ENCODE assay signal across 8 mouse cellular contexts in genomic region chr1:56969364-56970360, GRCm38 (mm10). TPM values are rescaled to one million over a fixed set of nuclear protein-coding genes. Genes with fewer than 3 reads are reported as not detected.
DNase-seq lines count a peak whose midpoint lies in the region; ATAC-seq and TF ChIP-seq lines count a peak whose summit lies in the region.

No protein-coding gene starts in this region.

- 0 out of 2 replicates have a peak overlapping the region, but pooled peaks have one; percentile 17 for H3K9ac ChIP-seq in liver, adult 2 months (ENCODE audit: low read depth, low read length)
- no peak overlapping the region for H3K9ac ChIP-seq in hindbrain, embryonic 15.5 days
- H3K9ac ChIP-seq in liver, embryonic 11.5 days (ENCODE audit: low read depth, low read length), result no peak overlapping the region

- no peak for TF ChIP-seq CTCF in liver, adult 2 months (IDR thresholded peaks at IDR 0.05; ENCODE audit: low read depth, low read length)

- H3K4me1 ChIP-seq in liver, adult 2 months (ENCODE audit: control insufficient read depth, insufficient read depth, low read length), result peaks cover 6% of the 10 kb centered on the region
- peaks cover 44% of the 10 kb centered on the region for H3K4me1 ChIP-seq in hindbrain, embryonic 15.5 days (replicated peaks)
- 0 out of 2 replicates have a peak, but pooled peaks cover 4% of the 10 kb centered on the region for H3K4me1 ChIP-seq in liver, embryonic 11.5 days (replicated peaks; ENCODE audit: control insufficient read depth, insufficient read depth, low read length)

- 3% methylated on average over 47 of the region's 47 CpGs for whole genome bisulfite sequencing in liver, adult 2 months
- 2% methylated on average over 47 of the region's 47 CpGs for WGBS in hindbrain, embryonic 15.5 days
- 2% methylated on average over 47 of the region's 47 CpGs for WGBS in liver, embryonic 11.5 days

- TF ChIP-seq POLR2A in liver, adult 2 months (IDR thresholded peaks at IDR 0.05; ENCODE audit: extremely low read depth, insufficient read depth, low read length), result no peak

- no peak overlapping the region for H3K27ac ChIP-seq in liver, adult 2 months (replicated peaks; ENCODE audit: insufficient read depth, low read depth, low read length)
- H3K27ac ChIP-seq in hindbrain, embryonic 15.5 days (replicated peaks), result no peak overlapping the region
- H3K27ac ChIP-seq in liver, embryonic 11.5 days (ENCODE audit: low read depth, low read length), result no peak overlapping the region

- H3K36me3 ChIP-seq in liver, adult 2 months (ENCODE audit: control insufficient read depth, insufficient read depth, low read length), result no peaks in the 10 kb centered on the region
- no peaks in the 10 kb centered on the region for H3K36me3 ChIP-seq in hindbrain, embryonic 15.5 days
- H3K36me3 ChIP-seq in liver, embryonic 11.5 days (ENCODE audit: control insufficient read depth, insufficient read depth, low read length), result no peaks in the 10 kb centered on the region
- H3K36me3 ChIP-seq in splenic B cell, adult 2 months (ENCODE audit: control insufficient read depth, insufficient read depth, low read length, poor library complexity, severe bottlenecking), result no peaks in the 10 kb centered on the region

- DNase-seq in liver, adult 2 months (ENCODE audit: extremely low read depth, low read depth, low spot score), result peak; percentile 80
- DNase-seq in liver, result no peak
- DNase-seq in embryo, embryonic 9.5 days (ENCODE audit: extremely low spot score), result peak; percentile 53
- no peak for DNase-seq in liver, embryonic 11.5 days (ENCODE audit: low spot score)
- DNase-seq in splenic B cell, adult 2 months (ENCODE audit: low read depth, low spot score), result peak; percentile 67
- DNase-seq in layer of hippocampus, postnatal 10 days (ENCODE audit: low spot score in 2 of 2), result no peak
- DNase-seq in thymus, postnatal 0 days (ENCODE audit: low spot score), result no peak

- no peak for ATAC-seq in hindbrain, embryonic 15.5 days (ENCODE audit: low FRiP score, low read depth)
- ATAC-seq in liver, embryonic 11.5 days (replicated peaks; ENCODE audit: low FRiP score), result no peak

- H3K4me3 ChIP-seq in liver, adult 2 months (ENCODE audit: insufficient read depth, low read depth, low read length), result peak overlapping the region; percentile 54; the same call in 1 of the 2 replicates
- peak overlapping the region; percentile 74 for H3K4me3 ChIP-seq in hindbrain, embryonic 15.5 days
- peak overlapping the region; percentile 28; the same call in 1 of the 2 replicates for H3K4me3 ChIP-seq in liver, embryonic 11.5 days (ENCODE audit: low read depth, low read length)

- H3K9me3 ChIP-seq in hindbrain, embryonic 15.5 days, result no peaks in the 10 kb centered on the region
- no peaks in the 10 kb centered on the region for H3K9me3 ChIP-seq in liver, embryonic 11.5 days (ENCODE audit: control insufficient read depth, low read length)

- H3K4me2 ChIP-seq in hindbrain, embryonic 15.5 days, result peak overlapping the region; percentile 100
- peak overlapping the region; percentile 61 for H3K4me2 ChIP-seq in liver, embryonic 11.5 days

- no peaks in the 10 kb centered on the region for H3K79me2 ChIP-seq in liver, adult 2 months (ENCODE audit: control insufficient read depth, insufficient read depth, low read length)

- H3K27me3 ChIP-seq in liver, adult 2 months (ENCODE audit: control insufficient read depth, insufficient read depth, low read length), result peaks cover 9% of the 10 kb centered on the region
- H3K27me3 ChIP-seq in hindbrain, embryonic 15.5 days, result peaks cover 34% of the 10 kb centered on the region
- peaks cover 66% of the 10 kb centered on the region for H3K27me3 ChIP-seq in liver, embryonic 11.5 days (replicated peaks; ENCODE audit: control insufficient read depth, insufficient read depth, low read length)
- no peaks in the 10 kb centered on the region for H3K27me3 ChIP-seq in splenic B cell, adult 2 months (ENCODE audit: control insufficient read depth, insufficient read depth, low read length, poor library complexity, severe bottlenecking)

RNA-seq across cellular contexts. Expression of gene Satb2, which starts 8.8 kb away (rescaled TPM):
- total RNA-seq in liver, adult 2 months (2014; rRNA removed), result 0.09 and 0.13 TPM in 2 replicates
- 0.16 and 0.17 TPM in 2 replicates for polyA plus RNA-seq in liver, adult 2 months (2012; rRNA removed)
- polyA plus RNA-seq in hindbrain, embryonic 15.5 days (2015; fragmentation: Nextera tagmentation; extraction: Ambion mirVana), result 0.83 and 1.8 TPM in 2 replicates
- 0.27 and 0.57 TPM in 2 replicates for polyA plus RNA-seq in liver, embryonic 11.5 days (2014; fragmentation: Nextera tagmentation; extraction: Ambion mirVana)
- 10 to 100 TPM; 19.0 to 19.7 TPM for total RNA-seq in layer of hippocampus, postnatal 10 days (2021)
- polyA plus RNA-seq in thymus, postnatal 0 days (2015; fragmentation: Nextera tagmentation; extraction: Ambion mirVana), result 0.10 and 0.14 TPM in 2 replicates

Comparison
In these comparisons a context has a peak if more than half of its experiments do, and no peak if none do; other contexts are left out.
1. DNase-seq: peak in liver, adult 2 months (single experiment), embryo, embryonic 9.5 days (single experiment) and splenic B cell, adult 2 months (single experiment); none in liver (single experiment), liver, embryonic 11.5 days (single experiment), layer of hippocampus, postnatal 10 days (0 of 2) and thymus, postnatal 0 days (single experiment).
2. Peak in every context shown above with its lines, with median percentiles within 50 percentile points of each other: H3K4me3 ChIP-seq.